Mouse (Mus musculus) limb, embryonic 14.5 days (tissue): Measurements from ENCODE around the gene Ska3. TPM values are rescaled to one million over a fixed set of nuclear protein-coding genes. Genes with fewer than 3 reads are reported as not detected.

Experiments
- ATAC-seq: fragments of 200-750 bp; cut with Nextera tagmentation; 2 replicates; pipeline ENCODE4 v1.8.0; 2017; ENCODE audit warnings: low read depth, moderate number of reproducible peaks, moderate TSS enrichment; ENCODE audit not compliant: low FRiP score
- DNase-seq: peaks from one replicate; pipeline ENCODE4 v3.0.0-alpha.2; 2015; ENCODE audit warnings: low spot score
- H3K27ac ChIP-seq: fragments of 300-500 bp; sonication (generic); replicated peaks from 2 replicates; pipeline ENCODE4 v1.5.1; 2014; ENCODE audit warnings: low read depth, mild to moderate bottlenecking, low read length, moderate library complexity, mixed read lengths
- H3K27me3 ChIP-seq: fragments of 300-500 bp; sonication (generic); 2 replicates; pipeline ENCODE4 v1.6.1; 2014; ENCODE audit warnings: low read length, mixed read lengths; ENCODE audit not compliant: control insufficient read depth, insufficient read depth
- H3K36me3 ChIP-seq: fragments of 300-500 bp; sonication (generic); 2 replicates; pipeline ENCODE4 v1.6.1; 2014; ENCODE audit warnings: mild to moderate bottlenecking, low read length, moderate library complexity, mixed read lengths; ENCODE audit not compliant: control insufficient read depth, insufficient read depth
- H3K4me1 ChIP-seq: fragments of 300-500 bp; sonication (generic); 2 replicates; pipeline ENCODE4 v1.6.1; 2014; ENCODE audit warnings: antibody characterized with exemption, low read length, mixed read lengths; ENCODE audit not compliant: control insufficient read depth, insufficient read depth
- H3K4me2 ChIP-seq: fragments of 300-500 bp; sonication (generic); replicated peaks from 2 replicates; pipeline ENCODE4 v1.6.1; 2014; ENCODE audit warnings: low read depth, mild to moderate bottlenecking, low read length, moderate library complexity; ENCODE audit not compliant: severe bottlenecking
- H3K4me3 ChIP-seq: fragments of 300-500 bp; sonication (generic); replicated peaks from 2 replicates; pipeline ENCODE4 v1.5.1; 2014; ENCODE audit warnings: low read length
- H3K9ac ChIP-seq: fragments of 300-500 bp; sonication (generic); 2 replicates; pipeline ENCODE4 v1.6.1; 2014; ENCODE audit warnings: mild to moderate bottlenecking, low read depth, low read length, moderate library complexity; ENCODE audit not compliant: severe bottlenecking
- H3K9me3 ChIP-seq: fragments of 300-500 bp; sonication (generic); 2 replicates; pipeline ENCODE4 v1.6.1; 2016; ENCODE audit warnings: low read length; ENCODE audit not compliant: control insufficient read depth
- POLR2A ChIP-seq: fragments of 200-500 bp; IDR thresholded peaks from 2 replicates; pipeline ENCODE4 v1.8.0; 2012; ENCODE audit warnings: inconsistent platforms, mild to moderate bottlenecking, moderate library complexity, borderline replicate concordance; ENCODE audit not compliant: insufficient read depth, insufficient read length; ENCODE audit errors: extremely low read depth
- WGBS: fragments of 180-500 bp; shearing (Covaris S2); extraction: QIAGEN DNeasy Blood & Tissue Kit; methylation state at CpG from one replicate; pipeline ENCODE4 v1.1.7; 2014; 5-methylcytosine and 5-hydroxymethylcytosine counted together
- polyA plus RNA-seq, 2 experiments: library from polyadenylated mRNA; depleted of rRNA in 1 of 2; stranded (reverse) in 1 of 2; unstranded in 1 of 2; fragments of >200 nt; fragmentation: Nextera tagmentation in 1 of 2; extraction: Ambion mirVana in 1 of 2; gene quantifications; 2 replicates each; pipeline versions ENCODE4 v1.2.1 to v1.2.3; 2012 to 2014

Gene Ska3
- polyA plus RNA-seq, 2 experiments: 16.1 to 18.0 TPM

DNA sequence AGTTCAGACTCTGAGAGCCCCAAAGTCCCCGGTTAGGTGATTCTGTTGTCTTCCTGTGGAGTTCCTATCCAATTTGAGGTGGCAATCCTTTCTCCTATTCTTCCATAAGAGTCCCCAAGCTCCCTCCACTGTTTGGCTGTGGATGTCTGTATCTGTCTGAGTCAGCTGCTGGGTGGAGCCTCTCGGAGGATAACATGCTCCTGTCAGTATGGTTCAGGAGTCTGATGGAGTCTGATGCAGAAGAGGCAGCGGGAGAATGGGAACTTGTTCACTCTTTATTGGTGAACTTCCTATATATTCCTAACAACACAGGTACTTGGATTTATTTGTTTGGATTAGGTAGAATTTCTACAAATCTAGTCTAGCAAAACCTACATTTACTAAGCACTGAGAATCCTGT is 18.6 kb upstream of the Ska3 start:
- ATAC-seq: no peak
- H3K27ac ChIP-seq: no peak overlapping the region
- H3K9ac ChIP-seq: no peak overlapping the region
- H3K4me1 ChIP-seq: no peaks in the 10 kb centered on the region
- H3K4me3 ChIP-seq: no peak overlapping the region
- TF ChIP-seq POLR2A: no peak
- H3K27me3 ChIP-seq: no peaks in the 10 kb centered on the region
- H3K4me2 ChIP-seq: no peak overlapping the region
- H3K9me3 ChIP-seq: no peaks in the 10 kb centered on the region
- WGBS: 89% methylated on average over 3 of the region's 3 CpGs
- H3K36me3 ChIP-seq: peaks cover 55% of the 10 kb centered on the region
- no peak for DNase-seq

DNA sequence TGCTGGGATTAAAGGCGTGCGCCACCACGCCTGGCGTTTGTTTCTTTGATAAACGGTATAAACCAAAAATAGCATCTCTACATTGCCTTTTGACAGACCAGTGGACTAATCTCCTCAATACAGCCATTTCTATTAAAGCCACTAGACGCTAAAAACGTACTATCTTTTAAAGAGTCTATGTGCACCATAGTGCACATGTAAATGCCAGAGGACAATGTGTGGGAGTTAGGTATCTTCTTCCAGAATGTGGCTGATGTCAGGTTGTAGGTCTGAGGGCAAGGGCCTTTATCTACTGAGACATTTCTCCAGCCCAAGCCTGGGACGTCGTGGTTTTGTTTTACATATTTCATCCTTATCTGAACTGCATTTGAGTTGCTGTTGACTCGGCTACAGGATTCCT is 9.2 kb upstream of the Ska3 start:
- 94% methylated on average over 10 of the region's 10 CpGs for WGBS
- peaks cover 46% of the 10 kb centered on the region for H3K36me3 ChIP-seq
- no peak for TF ChIP-seq POLR2A

DNA sequence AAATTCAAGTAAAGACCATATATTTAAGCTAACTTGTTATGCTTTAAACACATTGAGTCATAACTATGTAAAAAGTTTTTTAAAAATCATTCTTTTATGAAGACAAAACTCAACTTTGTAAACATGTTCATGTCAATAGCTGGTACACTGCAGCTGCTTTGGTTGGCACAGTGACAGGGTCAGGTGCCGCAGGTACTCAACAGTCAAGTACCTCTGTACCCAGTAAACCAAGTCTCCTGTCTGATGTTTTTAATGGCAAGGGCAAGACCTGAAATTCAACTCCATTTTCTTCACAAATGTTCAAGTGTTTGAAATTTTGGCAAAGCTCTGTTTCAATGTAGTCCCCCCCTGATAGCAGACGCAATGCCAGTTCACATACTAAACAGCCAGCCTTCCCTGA is 7.5 kb upstream of the Ska3 start:
- DNase-seq: no peak

More for the DNA sequence above, 9.2 kb upstream of the Ska3 start:
- Histone ChIP-seq H3K4me1 (no peaks in the 10 kb centered on the region), H3K27me3 (no peaks in the 10 kb centered on the region), H3K4me3 (no peak overlapping the region), H3K4me2 (no peak overlapping the region), H3K9me3 (no peaks in the 10 kb centered on the region), H3K9ac (no peak overlapping the region), H3K27ac (no peak overlapping the region)
- DNase-seq: no peak
- ATAC-seq: no peak

DNA sequence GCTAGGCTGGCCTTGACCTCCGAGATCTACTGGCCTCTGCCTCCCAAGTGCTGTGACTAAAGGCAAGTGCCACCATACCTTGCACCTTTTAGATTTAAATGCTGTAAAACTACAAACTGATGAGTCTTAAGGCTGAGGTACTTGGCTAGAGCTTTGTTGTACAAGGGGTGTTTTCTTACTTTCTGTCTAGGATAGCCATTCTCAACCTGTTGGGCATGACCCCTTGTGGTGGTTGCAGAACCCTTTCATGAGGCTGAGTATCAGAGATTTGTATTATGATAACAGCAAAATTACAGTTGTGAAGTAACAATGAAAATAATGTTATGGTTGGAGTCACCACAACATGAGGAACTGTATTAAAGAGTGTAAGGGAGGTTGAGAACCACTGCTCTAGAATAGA is 1.3 kb upstream of the Ska3 start:
- Histone ChIP-seq H3K4me1 (peaks cover 16% of the 10 kb centered on the region), H3K27ac (no peak overlapping the region), H3K4me3 (peak overlapping the region; percentile 82), H3K27me3 (no peaks in the 10 kb centered on the region), H3K9ac (peak overlapping the region; percentile 91), H3K36me3 (peaks cover 14% of the 10 kb centered on the region), H3K9me3 (no peaks in the 10 kb centered on the region), H3K4me2 (peak overlapping the region; percentile 76)
- WGBS: 71% methylated on average over 1 of the region's 1 CpGs
- DNase-seq (no peak), ATAC-seq (no peak)
- TF ChIP-seq POLR2A: no peak

More for the DNA sequence above, 7.5 kb upstream of the Ska3 start:
- 93% methylated on average over 2 of the region's 2 CpGs for WGBS
- no peak overlapping the region for H3K9ac ChIP-seq
- H3K4me3 ChIP-seq: no peak overlapping the region
- H3K36me3 ChIP-seq: peaks cover 38% of the 10 kb centered on the region
- no peak overlapping the region for H3K27ac ChIP-seq
- no peaks in the 10 kb centered on the region for H3K27me3 ChIP-seq
- H3K4me1 ChIP-seq: no peaks in the 10 kb centered on the region
- no peaks in the 10 kb centered on the region for H3K9me3 ChIP-seq
- no peak for TF ChIP-seq POLR2A
- ATAC-seq: no peak
- no peak overlapping the region for H3K4me2 ChIP-seq

DNA sequence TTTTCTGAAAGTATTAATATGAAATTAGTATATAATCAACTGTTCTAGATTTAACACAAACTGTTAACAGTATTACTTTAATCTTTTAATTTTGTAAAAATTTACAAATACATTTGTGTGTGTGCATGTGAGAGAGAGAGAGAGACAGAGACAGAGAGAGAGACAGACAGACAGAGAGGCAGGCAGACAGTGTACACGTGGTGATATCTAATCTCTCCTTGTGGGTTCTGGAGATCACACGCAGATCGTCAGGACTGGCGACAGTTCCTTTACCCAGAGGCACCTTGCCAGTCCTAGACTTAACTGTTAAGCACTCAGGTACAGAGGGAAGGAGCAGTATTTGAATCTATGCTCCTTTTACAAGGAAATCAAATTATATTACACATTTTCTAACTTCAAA is 5.1 kb downstream of the Ska3 start:
- Histone ChIP-seq H3K4me2 (no peak overlapping the region), H3K4me1 (0 out of 2 replicates have a peak, but pooled peaks cover 3% of the 10 kb centered on the region), H3K27me3 (no peaks in the 10 kb centered on the region), H3K9ac (no peak overlapping the region), H3K27ac (no peak overlapping the region), H3K36me3 (peaks cover 60% of the 10 kb centered on the region), H3K4me3 (no peak overlapping the region), H3K9me3 (no peaks in the 10 kb centered on the region)
- ATAC-seq: no peak
- no peak for TF ChIP-seq POLR2A
- WGBS: 85% methylated on average over 4 of the region's 4 CpGs
- DNase-seq: no peak

DNA sequence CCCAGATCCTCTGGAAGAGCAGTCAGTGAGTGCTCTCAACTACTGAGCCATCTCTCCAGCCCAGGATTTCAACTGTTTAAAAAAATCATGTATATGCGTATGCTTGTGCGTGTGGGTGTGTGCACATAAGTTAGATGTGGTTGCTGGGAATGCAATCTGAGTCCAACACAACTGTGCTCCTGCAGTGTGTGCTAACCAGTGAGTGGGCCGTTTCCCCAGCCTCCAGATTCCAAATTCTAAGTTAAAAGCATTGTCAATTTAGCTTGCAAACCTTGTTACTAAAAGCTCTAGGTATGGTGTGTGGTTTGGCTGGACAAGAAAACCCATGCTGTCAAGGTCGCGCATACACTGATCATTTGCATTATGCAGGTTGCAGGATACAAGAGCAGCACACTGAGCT is 14.1 kb downstream of the Ska3 start:
- ATAC-seq: no peak
- no peak overlapping the region for H3K27ac ChIP-seq
- no peak for DNase-seq
- H3K4me3 ChIP-seq: no peak overlapping the region
- H3K9me3 ChIP-seq: no peaks in the 10 kb centered on the region
- H3K9ac ChIP-seq: no peak overlapping the region
- WGBS: 95% methylated on average over 5 of the region's 5 CpGs
- H3K4me1 ChIP-seq: no peaks in the 10 kb centered on the region
- H3K4me2 ChIP-seq: no peak overlapping the region
- no peak for TF ChIP-seq POLR2A
- peaks cover 63% of the 10 kb centered on the region for H3K36me3 ChIP-seq
- no peaks in the 10 kb centered on the region for H3K27me3 ChIP-seq
